Mouse (Mus musculus): ENCODE measurements around the gene Dram1. TPM values are rescaled to one million over a fixed set of nuclear protein-coding genes. Genes with fewer than 3 reads are reported as not detected.
A peak's percentile ranks its signal among the peaks of the same experiment; 100 is the strongest.

Dram1 gene
- polyA plus RNA-seq, 1 experiment from 2014 or later = 2.0 TPM

DNA sequence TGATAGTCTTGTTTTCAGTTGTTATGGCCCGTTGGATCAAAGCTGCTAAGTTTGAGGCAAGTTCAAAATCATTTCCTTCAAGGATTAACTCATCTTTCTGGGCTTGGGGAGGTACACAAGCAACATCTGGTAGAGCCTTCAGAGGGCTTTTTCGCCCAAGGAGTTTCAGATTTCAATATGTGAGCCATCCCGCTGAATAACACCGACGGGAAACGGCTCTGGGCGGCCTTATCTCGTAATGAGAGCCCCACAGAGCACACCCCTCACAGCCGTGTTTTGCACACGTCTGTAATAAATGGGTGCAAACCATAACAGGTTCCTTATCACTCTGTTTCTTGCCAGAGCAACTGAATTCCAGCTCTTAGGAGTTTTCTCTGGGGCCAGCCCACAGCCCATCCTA is 69.0 kb downstream of the Dram1 start:
- Histone ChIP-seq H3K9me3 (no peaks in the 10 kb centered on the region), H3K36me3 (no peaks in the 10 kb centered on the region), H3K27ac (no peak overlapping the region), H3K4me1 (no peaks in the 10 kb centered on the region), H3K4me2 (no peak overlapping the region), H3K9ac (no peak overlapping the region), H3K4me3 (no peak overlapping the region), H3K27me3 (no peaks in the 10 kb centered on the region)
- WGBS = 46% methylated on average over 10 of the region's 10 CpGs
- no peak for ATAC-seq (ENCODE audit: insufficient number of reproducible peaks, insufficient read depth, low FRiP score, low TSS enrichment, low read depth)

DNA sequence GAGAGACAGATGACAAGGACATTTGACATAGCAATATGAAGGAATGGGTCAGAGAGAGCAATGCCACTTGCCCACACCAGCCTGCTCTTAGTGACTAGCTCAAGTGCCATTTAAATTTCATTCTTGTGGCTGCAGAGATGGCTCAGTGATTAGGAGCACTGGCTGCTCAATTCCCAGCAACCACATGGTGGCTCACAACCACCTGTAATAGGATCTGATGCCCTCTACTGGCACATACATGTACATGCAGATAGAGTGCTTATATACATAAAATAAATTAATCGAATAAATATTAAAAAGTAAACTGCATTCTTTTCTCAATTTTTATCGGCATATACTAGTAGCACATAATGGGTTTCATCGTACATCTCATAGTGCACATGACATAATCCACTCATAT is 72.6 kb downstream of the Dram1 start:
- Histone ChIP-seq H3K4me2 (no peak overlapping the region), H3K4me3 (no peak overlapping the region), H3K27ac (no peak overlapping the region), H3K27me3 (no peaks in the 10 kb centered on the region), H3K4me1 (peaks cover 20% of the 10 kb centered on the region), H3K36me3 (no peaks in the 10 kb centered on the region), H3K9me3 (no peaks in the 10 kb centered on the region), H3K9ac (no peak overlapping the region)
- ATAC-seq (ENCODE audit: insufficient number of reproducible peaks, insufficient read depth, low FRiP score, low TSS enrichment, low read depth) = no peak
- WGBS = 97% methylated on average over 3 of the region's 3 CpGs

DNA sequence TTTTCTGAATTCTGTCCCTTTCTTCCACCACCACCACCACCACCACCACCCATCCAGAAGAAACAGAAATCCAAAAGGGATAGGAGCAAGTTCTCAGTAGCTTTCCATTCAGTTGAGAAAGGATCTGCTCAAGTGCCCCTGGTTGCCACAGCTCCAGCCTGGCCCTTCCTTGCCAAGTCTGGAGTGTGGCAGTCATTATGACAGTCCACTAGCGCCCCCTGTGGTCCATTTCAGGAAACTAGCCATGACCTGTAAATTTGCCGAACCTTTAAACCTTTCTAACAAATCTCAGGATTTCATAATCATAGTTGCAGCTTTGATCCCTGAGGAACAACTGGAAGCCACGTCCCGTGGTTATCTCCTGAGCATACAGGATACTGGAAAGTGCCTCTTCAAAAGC is 74.6 kb downstream of the Dram1 start:
- Histone ChIP-seq H3K9ac (no peak overlapping the region), H3K27me3 (no peaks in the 10 kb centered on the region), H3K27ac (no peak overlapping the region), H3K36me3 (no peaks in the 10 kb centered on the region), H3K4me3 (no peak overlapping the region), H3K4me2 (no peak overlapping the region), H3K9me3 (peaks cover 6% of the 10 kb centered on the region; the same call in 1 of the 2 replicates), H3K4me1 (peaks cover 21% of the 10 kb centered on the region)
- WGBS = 6% methylated on average over 4 of the region's 4 CpGs
- no peak for ATAC-seq (ENCODE audit: insufficient number of reproducible peaks, insufficient read depth, low FRiP score, low TSS enrichment, low read depth)

DNA sequence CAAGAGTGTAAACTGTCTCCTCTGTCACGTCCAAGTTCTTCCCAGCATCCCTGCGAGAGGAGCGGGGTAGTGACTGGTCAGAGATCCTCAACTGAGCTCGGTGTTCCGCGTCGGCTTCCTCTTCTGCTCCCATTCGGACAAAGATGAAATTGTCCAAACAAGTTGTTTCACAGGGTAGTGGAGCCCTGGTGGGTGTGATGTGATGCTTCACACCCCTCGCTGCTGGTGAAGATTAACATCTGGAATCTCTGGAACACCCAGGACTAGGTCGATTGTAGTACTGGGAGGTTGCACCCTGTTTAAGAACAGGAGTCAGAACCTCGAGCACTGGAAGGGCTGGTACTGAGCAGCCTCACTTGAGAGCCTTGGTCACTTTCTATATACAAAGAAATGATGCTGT is 75.8 kb downstream of the Dram1 start:
- Histone ChIP-seq H3K27ac (no peak overlapping the region), H3K4me1 (peaks cover 21% of the 10 kb centered on the region), H3K27me3 (no peaks in the 10 kb centered on the region), H3K36me3 (no peaks in the 10 kb centered on the region), H3K4me3 (no peak overlapping the region), H3K9ac (no peak overlapping the region), H3K4me2 (no peak overlapping the region), H3K9me3 (peaks cover 6% of the 10 kb centered on the region; the same call in 1 of the 2 replicates)
- 83% methylated on average over 11 of the region's 11 CpGs for WGBS
- no peak for ATAC-seq (ENCODE audit: insufficient number of reproducible peaks, insufficient read depth, low FRiP score, low TSS enrichment, low read depth)

DNA sequence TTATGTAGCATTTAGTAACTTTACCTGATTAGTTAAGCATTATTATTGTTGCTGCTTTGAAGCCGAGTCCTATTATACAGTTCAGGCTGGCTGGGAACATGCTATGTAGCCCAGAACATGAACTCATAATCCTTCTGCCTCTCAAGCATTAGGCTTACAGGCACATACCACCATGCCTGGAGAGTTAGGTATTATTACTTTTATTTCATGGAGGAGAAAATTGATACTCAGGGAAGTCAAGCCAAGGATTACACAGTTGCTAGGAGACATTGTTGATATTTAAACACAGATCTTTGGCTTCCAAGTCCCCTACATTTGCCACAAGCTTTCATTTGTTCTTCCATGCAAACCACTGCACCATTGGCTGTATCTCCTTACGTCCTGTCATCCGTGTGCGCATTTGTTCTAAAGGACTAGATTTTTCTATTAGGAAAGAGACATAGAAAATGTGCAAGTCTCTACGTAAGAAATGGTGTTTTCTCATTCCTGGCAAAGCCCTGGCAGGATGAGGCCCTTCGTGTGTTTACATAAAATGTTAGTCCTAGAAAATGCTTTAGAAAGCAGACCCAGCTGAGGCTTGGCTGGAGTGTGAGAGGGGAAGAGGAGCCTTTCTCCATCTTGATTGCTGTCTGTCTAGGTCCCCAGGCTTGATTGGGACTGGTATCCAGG is 76.9 kb downstream of the Dram1 start:
- Histone ChIP-seq H3K4me3 (no peak overlapping the region), H3K9ac (no peak overlapping the region), H3K4me1 (peaks cover 25% of the 10 kb centered on the region), H3K27me3 (no peaks in the 10 kb centered on the region), H3K36me3 (no peaks in the 10 kb centered on the region), H3K9me3 (peaks cover 6% of the 10 kb centered on the region; the same call in 1 of the 2 replicates), H3K4me2 (peak overlapping the region; percentile 34; the same call in 1 of the 2 replicates), H3K27ac (peak overlapping the region; percentile 85)
- peak; percentile 62 for ATAC-seq (ENCODE audit: insufficient number of reproducible peaks, insufficient read depth, low FRiP score, low TSS enrichment, low read depth)
- WGBS = 46% methylated on average over 6 of the region's 6 CpGs

DNA sequence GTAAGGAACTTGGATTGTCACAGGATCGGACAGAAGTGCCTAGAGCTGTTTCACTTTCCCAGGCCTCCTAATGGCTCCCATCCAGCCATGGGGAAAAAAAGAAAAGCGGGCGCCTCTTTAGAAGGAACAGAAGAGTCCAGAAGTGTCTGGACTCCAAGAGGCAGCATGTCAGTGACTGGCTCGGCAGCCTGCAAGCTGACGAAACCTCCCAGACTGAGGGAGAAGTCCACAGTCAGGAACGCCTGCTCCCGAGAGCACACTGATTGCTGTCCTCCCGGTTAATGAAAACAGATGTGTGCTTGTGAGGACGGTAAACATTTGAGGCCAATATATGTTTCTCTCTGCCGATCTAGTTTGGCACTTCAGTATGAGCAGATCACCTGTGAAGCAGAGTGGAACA is 81.9 kb downstream of the Dram1 start:
- peak overlapping the region; percentile 36 for H3K4me2 ChIP-seq
- H3K9me3 ChIP-seq = peaks cover 6% of the 10 kb centered on the region; the same call in 1 of the 2 replicates
- H3K36me3 ChIP-seq = no peaks in the 10 kb centered on the region
- no peaks in the 10 kb centered on the region for H3K27me3 ChIP-seq
- H3K9ac ChIP-seq = no peak overlapping the region
- no peak for ATAC-seq (ENCODE audit: insufficient number of reproducible peaks, insufficient read depth, low FRiP score, low TSS enrichment, low read depth)
- no peak overlapping the region for H3K4me3 ChIP-seq
- WGBS = 26% methylated on average over 10 of the region's 10 CpGs
- H3K27ac ChIP-seq = peak overlapping the region; percentile 60
- peaks cover 17% of the 10 kb centered on the region for H3K4me1 ChIP-seq

DNA sequence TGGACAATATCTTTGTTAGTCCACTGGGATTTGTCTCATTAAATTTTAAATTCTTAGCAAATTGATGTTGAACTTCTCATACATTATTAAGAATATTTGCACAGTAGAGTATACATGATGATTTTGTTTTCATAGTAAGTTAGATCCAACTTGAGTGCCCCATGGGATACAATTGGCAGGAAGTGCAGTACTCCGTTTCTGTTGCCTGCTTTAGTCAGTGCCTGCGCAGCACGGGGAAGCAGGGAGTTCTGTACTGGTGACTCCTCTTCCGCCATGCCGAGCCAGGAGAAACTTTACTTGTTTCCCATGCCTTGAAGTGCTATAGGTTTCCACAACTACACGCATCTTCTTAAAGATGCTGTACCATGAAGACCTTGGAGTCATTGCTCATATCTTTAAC is 83.8 kb downstream of the Dram1 start:
- Histone ChIP-seq H3K4me1 (peaks cover 9% of the 10 kb centered on the region; the same call in 1 of the 2 replicates), H3K36me3 (no peaks in the 10 kb centered on the region), H3K27ac (no peak overlapping the region), H3K4me2 (no peak overlapping the region), H3K4me3 (no peak overlapping the region), H3K27me3 (no peaks in the 10 kb centered on the region), H3K9me3 (peaks cover 6% of the 10 kb centered on the region; the same call in 1 of the 2 replicates), H3K9ac (no peak overlapping the region)
- ATAC-seq (ENCODE audit: insufficient number of reproducible peaks, insufficient read depth, low FRiP score, low TSS enrichment, low read depth) = no peak
- WGBS = 76% methylated on average over 6 of the region's 6 CpGs

DNA sequence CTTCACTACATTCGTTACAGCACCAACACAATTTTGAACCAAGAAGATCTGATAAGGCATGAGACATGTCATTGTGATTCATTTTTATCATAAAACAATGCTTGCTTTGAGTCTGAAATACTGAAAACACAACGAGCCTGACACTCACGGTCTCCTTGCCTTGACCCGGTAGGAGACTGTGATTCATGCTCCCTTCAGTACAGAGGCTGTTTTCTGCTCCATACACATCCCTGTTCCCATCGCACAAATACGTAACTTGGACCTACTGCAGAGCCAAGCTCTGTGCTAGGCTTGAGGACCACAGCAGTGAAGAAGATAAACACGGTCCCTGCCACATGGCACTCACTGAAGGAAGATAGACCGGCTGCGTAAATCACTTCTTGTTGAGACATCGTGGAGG is 90.8 kb downstream of the Dram1 start:
- H3K9ac ChIP-seq = no peak overlapping the region
- H3K4me2 ChIP-seq = no peak overlapping the region
- H3K4me1 ChIP-seq = peaks cover 20% of the 10 kb centered on the region
- WGBS = 88% methylated on average over 10 of the region's 10 CpGs
- ATAC-seq (ENCODE audit: insufficient number of reproducible peaks, insufficient read depth, low FRiP score, low TSS enrichment, low read depth) = no peak
- no peak overlapping the region for H3K4me3 ChIP-seq
- no peaks in the 10 kb centered on the region for H3K9me3 ChIP-seq
- H3K27ac ChIP-seq = no peak overlapping the region
- no peaks in the 10 kb centered on the region for H3K36me3 ChIP-seq
- no peaks in the 10 kb centered on the region for H3K27me3 ChIP-seq

DNA sequence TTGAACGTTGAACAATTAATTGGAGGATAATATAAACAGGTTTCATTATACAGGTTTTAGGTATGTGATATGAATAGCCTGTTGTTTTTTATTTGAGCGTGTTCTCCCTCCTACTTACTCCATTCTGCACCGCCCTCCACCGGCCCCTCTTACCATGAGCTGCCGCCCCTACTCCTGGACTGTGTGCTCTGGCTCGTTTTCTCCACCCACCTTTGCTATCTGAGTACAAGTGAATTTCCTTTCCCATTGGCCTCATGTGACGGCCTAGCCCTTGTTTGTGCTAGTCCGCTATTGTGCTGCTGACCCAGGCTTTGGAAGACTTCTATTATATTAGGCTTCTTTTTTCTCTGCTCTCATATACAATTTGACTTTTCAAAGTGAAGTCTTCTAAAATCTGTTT is 91.6 kb downstream of the Dram1 start:
- Histone ChIP-seq H3K36me3 (no peaks in the 10 kb centered on the region), H3K4me3 (no peak overlapping the region), H3K4me1 (peaks cover 20% of the 10 kb centered on the region), H3K27ac (no peak overlapping the region), H3K9ac (no peak overlapping the region), H3K4me2 (no peak overlapping the region), H3K27me3 (no peaks in the 10 kb centered on the region), H3K9me3 (no peaks in the 10 kb centered on the region)
- ATAC-seq (ENCODE audit: insufficient number of reproducible peaks, insufficient read depth, low FRiP score, low TSS enrichment, low read depth) = no peak
- WGBS = 67% methylated on average over 8 of the region's 8 CpGs

DNA sequence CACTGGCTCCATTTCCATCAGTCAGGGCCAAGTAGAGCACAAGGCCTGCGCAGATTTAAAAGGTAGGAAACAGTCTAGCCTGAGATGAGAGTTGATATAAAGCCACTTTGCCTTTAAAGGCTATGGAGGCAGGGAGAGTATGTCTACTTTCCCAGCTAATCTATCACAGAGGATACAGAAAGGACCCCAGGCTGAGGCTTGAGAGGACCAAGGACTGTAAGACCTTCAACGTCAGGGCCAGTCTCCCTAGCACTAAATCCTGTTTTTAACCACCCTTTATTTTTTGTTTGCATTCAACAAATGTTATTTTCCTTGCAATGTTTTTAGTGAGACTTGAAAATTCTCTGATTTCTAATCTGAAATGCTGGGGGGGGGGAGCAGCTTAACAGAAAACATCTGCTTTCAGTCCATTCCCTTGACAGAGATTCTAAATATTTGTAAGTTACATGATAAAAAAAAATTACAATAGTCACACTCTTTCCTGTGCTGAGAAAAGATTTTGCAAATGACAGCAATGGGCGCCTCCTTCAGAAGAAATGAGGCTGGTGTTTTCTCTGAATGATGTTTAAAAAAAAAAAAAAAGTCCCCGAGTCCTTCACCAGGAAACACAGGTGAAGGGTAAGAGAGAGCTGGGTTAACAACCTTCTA is 94.4 kb downstream of the Dram1 start:
- no peak overlapping the region for H3K9ac ChIP-seq
- 0 out of 2 replicates have a peak overlapping the region, but pooled peaks have one; percentile 35 for H3K27ac ChIP-seq
- H3K4me2 ChIP-seq = no peak overlapping the region
- no peaks in the 10 kb centered on the region for H3K36me3 ChIP-seq
- no peak for ATAC-seq (ENCODE audit: insufficient number of reproducible peaks, insufficient read depth, low FRiP score, low TSS enrichment, low read depth)
- peaks cover 20% of the 10 kb centered on the region for H3K4me1 ChIP-seq
- no peak overlapping the region for H3K4me3 ChIP-seq
- 70% methylated on average over 4 of the region's 4 CpGs for WGBS
- no peaks in the 10 kb centered on the region for H3K27me3 ChIP-seq
- H3K9me3 ChIP-seq = no peaks in the 10 kb centered on the region

DNA sequence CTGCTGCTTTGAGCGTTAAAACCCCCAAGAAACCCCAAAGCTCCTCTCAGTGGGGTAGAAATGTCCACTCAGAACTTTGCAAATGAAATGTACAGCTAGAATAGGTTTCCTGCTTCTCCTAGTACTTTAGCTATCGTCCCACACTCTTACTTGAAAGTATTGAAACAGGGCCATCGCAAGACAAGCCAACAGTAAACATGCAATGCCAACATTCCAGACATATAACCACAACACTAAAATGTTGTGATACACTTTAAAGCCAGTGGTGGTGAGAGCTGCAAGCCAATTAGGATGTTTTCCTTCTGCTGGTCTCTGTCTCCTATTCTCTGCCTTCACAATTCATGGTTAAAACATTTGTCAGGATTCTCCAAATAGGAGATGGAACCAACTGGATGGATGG is 97.2 kb downstream of the Dram1 start:
- WGBS = 84% methylated on average over 3 of the region's 3 CpGs
- H3K4me3 ChIP-seq = no peak overlapping the region
- no peak overlapping the region for H3K4me2 ChIP-seq
- peaks cover 11% of the 10 kb centered on the region for H3K4me1 ChIP-seq
- H3K36me3 ChIP-seq = no peaks in the 10 kb centered on the region
- no peaks in the 10 kb centered on the region for H3K27me3 ChIP-seq
- no peak for ATAC-seq (ENCODE audit: insufficient number of reproducible peaks, insufficient read depth, low FRiP score, low TSS enrichment, low read depth)
- no peak overlapping the region for H3K27ac ChIP-seq
- H3K9me3 ChIP-seq = no peaks in the 10 kb centered on the region
- H3K9ac ChIP-seq = no peak overlapping the region

DNA sequence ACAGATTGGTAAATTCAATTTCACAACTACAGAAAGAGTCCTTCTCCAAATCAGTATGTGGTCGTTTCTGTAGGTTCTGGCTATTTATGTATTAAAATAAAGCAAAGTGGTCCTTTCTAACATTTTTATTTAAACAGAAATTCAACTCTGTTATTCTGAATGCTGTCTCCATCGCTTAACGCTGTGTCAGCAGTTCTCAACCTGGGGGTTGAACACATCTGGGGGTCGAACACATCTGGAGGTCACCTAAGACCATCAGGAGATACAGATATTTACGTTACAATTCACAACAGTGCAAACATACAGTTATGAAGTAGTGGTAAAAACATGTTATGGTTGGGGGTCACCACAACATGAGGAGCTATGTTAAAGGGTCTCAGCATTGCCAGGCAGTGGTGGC is 104.8 kb downstream of the Dram1 start:
- no peak for ATAC-seq (ENCODE audit: insufficient number of reproducible peaks, insufficient read depth, low FRiP score, low TSS enrichment, low read depth)
- H3K4me2 ChIP-seq = no peak overlapping the region
- 63% methylated on average over 5 of the region's 5 CpGs for WGBS
- no peak overlapping the region; the same call in 1 of the 2 replicates for H3K27ac ChIP-seq
- no peak overlapping the region for H3K9ac ChIP-seq
- no peaks in the 10 kb centered on the region for H3K9me3 ChIP-seq
- no peak overlapping the region for H3K4me3 ChIP-seq
- H3K4me1 ChIP-seq = peaks cover 8% of the 10 kb centered on the region
- no peaks in the 10 kb centered on the region for H3K27me3 ChIP-seq
- H3K36me3 ChIP-seq = no peaks in the 10 kb centered on the region
